Comparison of ENCODE assay signal across 47 mouse cellular contexts in genomic region chr10:21581546-21581945, GRCm38 (mm10). TPM values are rescaled to one million over a fixed set of nuclear protein-coding genes. Genes with fewer than 3 reads are reported as not detected.
"Had no signal": no experiment of that assay in that cellular context is flagged by ENCODE, and none has a peak within 500 bp of the region (broad histone marks: within the 10 kb centered on the region; RNA-seq: fewer than 3 reads in every experiment).

No protein-coding gene starts in this region.

- ATAC-seq: liver, embryonic 12.5 days; liver, postnatal 0 days; lung, postnatal 0 days; midbrain, embryonic 13.5 days; midbrain, embryonic 15.5 days; midbrain, embryonic 16.5 days had no signal

- H3K4me3 ChIP-seq: left cerebral cortex, adult 2 months; limb, embryonic 10.5 days; limb, embryonic 12.5 days; limb, embryonic 13.5 days; limb, embryonic 15.5 days; liver, embryonic 12.5 days; liver, embryonic 13.5 days; liver, embryonic 15.5 days; lung, embryonic 15.5 days; megakaryocyte, embryonic 14.5 days; midbrain, embryonic 12.5 days; midbrain, embryonic 13.5 days; midbrain, embryonic 15.5 days; myocyte; neural tube, embryonic 12.5 days had no signal

- H3K36me3 ChIP-seq: limb, embryonic 10.5 days; limb, embryonic 12.5 days; limb, embryonic 13.5 days; limb, embryonic 15.5 days; liver, embryonic 12.5 days; liver, embryonic 13.5 days; liver, embryonic 15.5 days; lung, embryonic 15.5 days; midbrain, embryonic 12.5 days; midbrain, embryonic 13.5 days; midbrain, embryonic 15.5 days; neural tube, embryonic 12.5 days had no signal

- H3K27me3 ChIP-seq: limb, embryonic 12.5 days; limb, embryonic 13.5 days; limb, embryonic 15.5 days; liver, embryonic 12.5 days; liver, embryonic 13.5 days; liver, embryonic 15.5 days; lung, embryonic 15.5 days; midbrain, embryonic 12.5 days; midbrain, embryonic 13.5 days; midbrain, embryonic 15.5 days; neural tube, embryonic 12.5 days had no signal

- H3K9ac ChIP-seq: limb, embryonic 12.5 days; limb, embryonic 13.5 days; limb, embryonic 15.5 days; liver, embryonic 12.5 days; liver, embryonic 13.5 days; liver, embryonic 14.5 days; liver, embryonic 15.5 days; liver, postnatal 0 days; lung, embryonic 14.5 days; lung, embryonic 15.5 days; midbrain, embryonic 12.5 days; midbrain, embryonic 13.5 days; midbrain, embryonic 15.5 days; neural tube, embryonic 12.5 days had no signal

- H3K27ac ChIP-seq: left cerebral cortex, adult 2 months; limb, embryonic 10.5 days; limb, embryonic 12.5 days; limb, embryonic 13.5 days; limb, embryonic 15.5 days; liver, embryonic 12.5 days; liver, embryonic 13.5 days; liver, embryonic 14.5 days; liver, embryonic 15.5 days; lung, embryonic 15.5 days; macrophage; midbrain, embryonic 12.5 days; midbrain, embryonic 13.5 days; midbrain, embryonic 15.5 days; neural tube, embryonic 12.5 days had no signal

- H3K4me1 ChIP-seq: limb, embryonic 10.5 days; limb, embryonic 12.5 days; limb, embryonic 13.5 days; limb, embryonic 15.5 days; liver, embryonic 12.5 days; liver, embryonic 13.5 days; liver, embryonic 15.5 days; lung, embryonic 15.5 days; midbrain, embryonic 12.5 days; midbrain, embryonic 13.5 days; midbrain, embryonic 15.5 days; neural tube, embryonic 12.5 days had no signal

- H3K4me2 ChIP-seq: limb, embryonic 12.5 days; limb, embryonic 13.5 days; limb, embryonic 15.5 days; liver, embryonic 11.5 days; liver, embryonic 12.5 days; liver, embryonic 13.5 days; liver, embryonic 15.5 days; lung, embryonic 14.5 days; lung, embryonic 15.5 days; midbrain, embryonic 12.5 days; midbrain, embryonic 13.5 days; midbrain, embryonic 15.5 days; neural tube, embryonic 12.5 days had no signal

- DNase-seq: left cerebral cortex, postnatal 4 days; liver; liver, embryonic 13.5 days; liver, postnatal 0 days; lung, adult 18-20 months; lung, adult 2 months; lung, embryonic 14.5 days; lung, postnatal 10 days; lung, postnatal 14 days; lung, postnatal 36 days; lung, postnatal 4 days; midbrain, embryonic 14.5 days had no signal

- H3K9me3 ChIP-seq: limb, embryonic 10.5 days; limb, embryonic 12.5 days; limb, embryonic 13.5 days; limb, embryonic 15.5 days; liver, embryonic 12.5 days; liver, embryonic 13.5 days; liver, embryonic 15.5 days; lung, embryonic 15.5 days; midbrain, embryonic 12.5 days; midbrain, embryonic 15.5 days; neural tube, embryonic 12.5 days had no signal

RNA-seq across cellular contexts. Expression of gene 1700020N01Rik, which starts 11.4 kb away (rescaled TPM):
- total RNA-seq: left cerebral cortex, adult 2 months; left cerebral cortex, adult 8-10 months; left cerebral cortex, postnatal 10 days; left cerebral cortex, postnatal 14 days; left cerebral cortex, postnatal 25 days; left cerebral cortex, postnatal 36 days; left cerebral cortex, postnatal 4 days; liver, adult 2 months; megakaryocyte progenitor cell, adult 5-6 weeks; megakaryocyte, adult 5-6 weeks; megakaryocyte-erythroid progenitor cell, adult 5-6 weeks; midbrain, postnatal 0 days; monocyte, adult 5-6 weeks had no signal
- polyA plus RNA-seq: limb, embryonic 10.5 days; limb, embryonic 11.5 days; limb, embryonic 12.5 days; limb, embryonic 13.5 days; limb, embryonic 14.5 days; limb, embryonic 15.5 days; liver, adult 2 months; liver, embryonic 11.5 days; liver, embryonic 12.5 days; liver, embryonic 13.5 days; liver, embryonic 14.5 days; liver, embryonic 15.5 days; liver, embryonic 16.5 days; lung, adult 2 months; lung, embryonic 14.5 days; lung, embryonic 15.5 days; lung, embryonic 16.5 days; macrophage; midbrain, embryonic 12.5 days; midbrain, embryonic 13.5 days; midbrain, embryonic 14.5 days; midbrain, embryonic 15.5 days; midbrain, embryonic 16.5 days; midbrain, postnatal 0 days; myocyte; neural tube, embryonic 11.5 days; neural tube, embryonic 12.5 days had no signal
